Comparison of ENCODE assay signal across 28 mouse cellular contexts in genomic region chr13:55247293-55248030, GRCm38 (mm10).
"Had no signal": no experiment of that assay in that cellular context is flagged by ENCODE, and none has a peak within 500 bp of the region (broad histone marks: within the 10 kb centered on the region; RNA-seq: fewer than 3 reads in every experiment).

No protein-coding gene starts in this region.

- H3K4me2 ChIP-seq: heart, embryonic 12.5 days; hindbrain, embryonic 12.5 days; hindbrain, embryonic 14.5 days; limb, embryonic 12.5 days; liver, embryonic 11.5 days; liver, embryonic 13.5 days; liver, embryonic 15.5 days had no signal

- ATAC-seq: hindbrain, embryonic 16.5 days; inflammation-experienced regulatory T-cells, adult 6 months; intestine, embryonic 16.5 days had no signal

- H3K27me3 ChIP-seq: heart, embryonic 12.5 days; hindbrain, embryonic 12.5 days; limb, embryonic 12.5 days; liver, embryonic 13.5 days; liver, embryonic 15.5 days had no signal

- H3K4me1 ChIP-seq: heart, embryonic 10.5 days; hindbrain, embryonic 10.5 days; hindbrain, embryonic 12.5 days; limb, embryonic 10.5 days; limb, embryonic 12.5 days had no signal

- H3K9ac ChIP-seq: heart, embryonic 12.5 days; hindbrain, embryonic 12.5 days; hindbrain, embryonic 14.5 days; limb, embryonic 12.5 days; liver, embryonic 13.5 days; liver, embryonic 15.5 days had no signal

- DNase-seq: gastrocnemius, adult 2 months; gastrocnemius, postnatal 14 days; gastrocnemius, postnatal 36 days; heart, adult 11 months; heart, adult 2 months; heart, postnatal 10 days; heart, postnatal 4 days; kidney, adult 18-20 months; kidney, adult 8-10 months; kidney, postnatal 10 days; kidney, postnatal 25 days; kidney, postnatal 4 days; liver; liver, embryonic 13.5 days had no signal

- H3K27ac ChIP-seq: gastrocnemius, adult 2 months; heart, adult 2 months; heart, embryonic 10.5 days; hindbrain, embryonic 10.5 days; hindbrain, embryonic 12.5 days; hindbrain, embryonic 14.5 days; layer of hippocampus, adult 2 months; left cerebral cortex, adult 2 months; limb, embryonic 10.5 days; limb, embryonic 12.5 days; liver, embryonic 13.5 days; liver, embryonic 15.5 days had no signal

- H3K9me3 ChIP-seq: heart, embryonic 10.5 days; heart, embryonic 12.5 days; hindbrain, embryonic 10.5 days; hindbrain, embryonic 12.5 days; limb, embryonic 10.5 days; limb, embryonic 12.5 days; liver, embryonic 13.5 days; liver, embryonic 15.5 days had no signal

- H3K4me3 ChIP-seq: gastrocnemius, adult 2 months; heart, adult 2 months; heart, embryonic 10.5 days; heart, embryonic 12.5 days; hindbrain, embryonic 10.5 days; hindbrain, embryonic 12.5 days; layer of hippocampus, adult 2 months; left cerebral cortex, adult 2 months; limb, embryonic 10.5 days; limb, embryonic 12.5 days; liver, embryonic 13.5 days; liver, embryonic 15.5 days had no signal
